Mouse (Mus musculus) kidney, embryonic 14.5 days (tissue): ENCODE results near the gene Syndig1. TPM values are rescaled to one million over a fixed set of nuclear protein-coding genes. Genes with fewer than 3 reads are reported as not detected.

Experiments used
- ATAC-seq: fragments of 200-750 bp; cut with Nextera tagmentation; 2 replicates; pipeline ENCODE4 v1.8.0; 2017; ENCODE audit warnings: moderate number of reproducible peaks, mild to moderate bottlenecking, moderate TSS enrichment, moderate library complexity; ENCODE audit not compliant: low FRiP score, low TSS enrichment
- H3K27ac ChIP-seq: fragments of 300-500 bp; sonication (generic); 2 replicates; pipeline ENCODE4 v1.5.1; 2014; ENCODE audit warnings: low read depth, mild to moderate bottlenecking, low read length, moderate library complexity, mixed read lengths
- H3K27me3 ChIP-seq: fragments of 300-500 bp; sonication (generic); 2 replicates; pipeline ENCODE4 v1.6.1; 2014; ENCODE audit warnings: mild to moderate bottlenecking, low read length; ENCODE audit not compliant: control insufficient read depth, insufficient read depth
- H3K36me3 ChIP-seq: fragments of 300-500 bp; sonication (generic); 2 replicates; pipeline ENCODE4 v1.6.1; 2014; ENCODE audit warnings: low read length, mixed read lengths; ENCODE audit not compliant: control insufficient read depth, insufficient read depth
- H3K4me1 ChIP-seq: fragments of 300-500 bp; sonication (generic); 2 replicates; pipeline ENCODE4 v1.6.1; 2014; ENCODE audit warnings: low read length, mixed read lengths; ENCODE audit not compliant: control insufficient read depth, insufficient read depth
- H3K4me2 ChIP-seq: fragments of 300-500 bp; sonication (generic); replicated peaks from 2 replicates; pipeline ENCODE4 v1.6.1; 2014; ENCODE audit warnings: low read depth, mild to moderate bottlenecking, low read length
- H3K4me3 ChIP-seq: fragments of 300-500 bp; sonication (generic); 2 replicates; pipeline ENCODE4 v1.5.1; 2014; ENCODE audit warnings: mild to moderate bottlenecking, low read length
- H3K9ac ChIP-seq: fragments of 300-500 bp; sonication (generic); 2 replicates; pipeline ENCODE4 v1.6.1; 2014; ENCODE audit warnings: low read depth, mild to moderate bottlenecking, low read length, moderate library complexity
- H3K9me3 ChIP-seq: fragments of 300-500 bp; sonication (generic); 2 replicates; pipeline ENCODE4 v1.6.1; 2016; ENCODE audit warnings: low read length; ENCODE audit not compliant: control insufficient read depth
- WGBS: fragments of 180-500 bp; shearing (Covaris S2); extraction: QIAGEN DNeasy Blood & Tissue Kit; methylation state at CpG from one replicate; pipeline ENCODE4 v1.1.7; 2014; 5-methylcytosine and 5-hydroxymethylcytosine counted together
- polyA plus RNA-seq: library from polyadenylated mRNA; unstranded; fragments of >200 nt; fragmentation: Nextera tagmentation; extraction: Ambion mirVana; gene quantifications from 2 replicates; pipeline ENCODE4 v1.2.1, GENCODE M21; 2014

Syndig1 gene
- polyA plus RNA-seq, 1 experiment from 2014 or later: 3.6 TPM

- Histone ChIP-seq H3K4me2 (peak within 1 kb of the TSS; percentile 96), H3K9ac (peak within 1 kb of the TSS; percentile 45), H3K9me3 (no peaks in the 10 kb centered on the region), H3K4me1 (peaks cover 9% of the 10 kb centered on the region; the same call in 1 of the 2 replicates), H3K27ac (no peak within 1 kb of the TSS), H3K27me3 (peaks cover 44% of the 10 kb centered on the region), H3K4me3 (peak within 1 kb of the TSS; percentile 55), H3K36me3 (no peaks in the 10 kb centered on the region)
- WGBS: under 1% methylated on average over 72 of the region's 82 CpGs
- ATAC-seq: peak; percentile 86
Observed at GRCm38 (mm10) chr2:149830536-149831458, 1.8 kb downstream of the Syndig1 start, which contains the start of gene C530025M09Rik. TSS of gene C530025M09Rik (minus strand) at chr2:149831213.

- H3K27me3 ChIP-seq: peaks cover 44% of the 10 kb centered on the region
- H3K9ac ChIP-seq: 0 out of 2 replicates have a peak overlapping the region, but pooled peaks have one; percentile 45
Observed at GRCm38 (mm10) chr2:149831459-149832245, 2.6 kb downstream of the Syndig1 start.

GRCm38 (mm10) chr2:149832301-149832700, 3.3 kb downstream of the Syndig1 start:
- Histone ChIP-seq H3K9ac (no peak overlapping the region), H3K4me2 (no peak overlapping the region), H3K4me1 (peaks cover 9% of the 10 kb centered on the region; the same call in 1 of the 2 replicates), H3K27me3 (peaks cover 44% of the 10 kb centered on the region), H3K36me3 (no peaks in the 10 kb centered on the region), H3K9me3 (no peaks in the 10 kb centered on the region), H3K4me3 (no peak overlapping the region; the same call in 1 of the 2 replicates), H3K27ac (no peak overlapping the region)
- no peak for ATAC-seq
- 9% methylated on average over 5 of the region's 5 CpGs for WGBS

More at GRCm38 (mm10) chr2:149831459-149832245, 2.6 kb downstream of the Syndig1 start:
- H3K27ac ChIP-seq: no peak overlapping the region
- peaks cover 9% of the 10 kb centered on the region; the same call in 1 of the 2 replicates for H3K4me1 ChIP-seq
- H3K4me3 ChIP-seq: peak overlapping the region; percentile 55
- WGBS: 1% methylated on average over 29 of the region's 29 CpGs
- no peaks in the 10 kb centered on the region for H3K36me3 ChIP-seq
- peak overlapping the region; percentile 96 for H3K4me2 ChIP-seq
- H3K9me3 ChIP-seq: no peaks in the 10 kb centered on the region
- ATAC-seq: peak; percentile 25; the same call in 1 of the 2 replicates

GRCm38 (mm10) chr2:149835091-149835490, 6.1 kb downstream of the Syndig1 start:
- Histone ChIP-seq H3K4me3 (no peak overlapping the region), H3K27ac (no peak overlapping the region), H3K9ac (no peak overlapping the region), H3K27me3 (peaks cover 29% of the 10 kb centered on the region), H3K4me1 (peaks cover 9% of the 10 kb centered on the region; the same call in 1 of the 2 replicates), H3K4me2 (no peak overlapping the region), H3K9me3 (no peaks in the 10 kb centered on the region), H3K36me3 (no peaks in the 10 kb centered on the region)
- no peak for ATAC-seq
- WGBS: 90% methylated on average over 1 of the region's 1 CpGs

- H3K4me3 ChIP-seq: no peak overlapping the region
- peaks cover 14% of the 10 kb centered on the region; the same call in 1 of the 2 replicates for H3K27me3 ChIP-seq
- H3K27ac ChIP-seq: no peak overlapping the region
- H3K4me1 ChIP-seq: no peaks in the 10 kb centered on the region
- H3K36me3 ChIP-seq: no peaks in the 10 kb centered on the region
- no peaks in the 10 kb centered on the region for H3K9me3 ChIP-seq
- no peak overlapping the region for H3K4me2 ChIP-seq
- 77% methylated on average over 2 of the region's 2 CpGs for WGBS
- no peak for ATAC-seq
- no peak overlapping the region for H3K9ac ChIP-seq
Observed at GRCm38 (mm10) chr2:149836471-149837135, 7.6 kb downstream of the Syndig1 start.

GRCm38 (mm10) chr2:149839666-149840065, 10.7 kb downstream of the Syndig1 start:
- Histone ChIP-seq H3K36me3 (no peaks in the 10 kb centered on the region), H3K27me3 (peaks cover 3% of the 10 kb centered on the region; the same call in 1 of the 2 replicates), H3K4me1 (no peaks in the 10 kb centered on the region), H3K9ac (no peak overlapping the region), H3K27ac (no peak overlapping the region), H3K4me3 (no peak overlapping the region), H3K4me2 (no peak overlapping the region), H3K9me3 (no peaks in the 10 kb centered on the region)
- no peak for ATAC-seq
- 59% methylated on average over 2 of the region's 2 CpGs for WGBS

- H3K9me3 ChIP-seq: no peaks in the 10 kb centered on the region
- H3K4me1 ChIP-seq: no peaks in the 10 kb centered on the region
- H3K36me3 ChIP-seq: no peaks in the 10 kb centered on the region
- H3K4me2 ChIP-seq: no peak overlapping the region
- H3K27me3 ChIP-seq: no peaks in the 10 kb centered on the region
- WGBS: 84% methylated on average over 2 of the region's 2 CpGs
- ATAC-seq: no peak
- H3K4me3 ChIP-seq: no peak overlapping the region
- no peak overlapping the region for H3K27ac ChIP-seq
- no peak overlapping the region for H3K9ac ChIP-seq
Observed at GRCm38 (mm10) chr2:149844575-149844974, 15.6 kb downstream of the Syndig1 start.

- H3K9ac ChIP-seq: no peak overlapping the region
- H3K9me3 ChIP-seq: no peaks in the 10 kb centered on the region
- no peaks in the 10 kb centered on the region for H3K4me1 ChIP-seq
- no peaks in the 10 kb centered on the region for H3K36me3 ChIP-seq
- no peak overlapping the region for H3K4me2 ChIP-seq
- no peaks in the 10 kb centered on the region for H3K27me3 ChIP-seq
- no peak overlapping the region for H3K4me3 ChIP-seq
- H3K27ac ChIP-seq: no peak overlapping the region
- no peak for ATAC-seq
- 64% methylated on average over 4 of the region's 4 CpGs for WGBS
Observed at GRCm38 (mm10) chr2:149848778-149849177, 19.8 kb downstream of the Syndig1 start.
